Mouse (Mus musculus): Measurements from ENCODE around the gene Acap1. TPM values are rescaled to one million over a fixed set of nuclear protein-coding genes. Genes with fewer than 3 reads are reported as not detected.
"Not testable (repeated sequence)": the region's sequence is repeated elsewhere in the genome, so short reads cannot be mapped to it uniquely, and the experiment has no call there.

The Acap1 gene
- polyA plus RNA-seq, 1 experiment from 2014 or later: 6.1 TPM

- H3K4me2 ChIP-seq; H3K27me3 ChIP-seq (replicated peaks); ATAC-seq (ENCODE audit: insufficient read depth, low FRiP score, low read depth); H3K4me3 ChIP-seq (replicated peaks); H3K27ac ChIP-seq; H3K36me3 ChIP-seq; H3K9ac ChIP-seq; H3K4me1 ChIP-seq; H3K9me3 ChIP-seq: not testable (repeated sequence)
- WGBS: 73% methylated on average over 3 of the region's 3 CpGs
Observed at GRCm38 (mm10) chr11:69863729-69864128, 31.6 kb downstream of the Acap1 start.

- peaks cover 4% of the 10 kb centered on the region; the same call in 1 of the 2 replicates for H3K27me3 ChIP-seq (replicated peaks)
- peak within 1 kb of the TSS; percentile 33 for H3K4me3 ChIP-seq (replicated peaks)
- peak within 1 kb of the TSS; percentile 75 for H3K27ac ChIP-seq
- peak within 1 kb of the TSS; percentile 33 for H3K4me2 ChIP-seq
- no peaks in the 10 kb centered on the region for H3K36me3 ChIP-seq
- peak; percentile 81 for ATAC-seq (ENCODE audit: insufficient read depth, low FRiP score, low read depth)
- H3K9ac ChIP-seq: 0 out of 2 replicates have a peak within 1 kb of the TSS, but pooled peaks have one; percentile 3
- 19% methylated on average over 30 of the region's 30 CpGs for WGBS
- H3K9me3 ChIP-seq: no peaks in the 10 kb centered on the region
- peaks cover 4% of the 10 kb centered on the region for H3K4me1 ChIP-seq
Observed at GRCm38 (mm10) chr11:69858113-69858998, 37.0 kb downstream of the Acap1 start, which contains the start of gene Tnk1. Tnk1 (minus strand) TSS chr11:69858730.

- H3K9me3 ChIP-seq: no peaks in the 10 kb centered on the region
- H3K4me2 ChIP-seq: peak overlapping the region; percentile 3; the same call in 1 of the 2 replicates
- H3K9ac ChIP-seq: no peak overlapping the region
- H3K4me3 ChIP-seq (replicated peaks): no peak overlapping the region
- ATAC-seq (ENCODE audit: insufficient read depth, low FRiP score, low read depth): no peak
- WGBS: 30% methylated on average over 16 of the region's 16 CpGs
- H3K27ac ChIP-seq: no peak overlapping the region
- H3K4me1 ChIP-seq: peaks cover 7% of the 10 kb centered on the region
- H3K27me3 ChIP-seq (replicated peaks): peaks cover 4% of the 10 kb centered on the region; the same call in 1 of the 2 replicates
- peaks cover 21% of the 10 kb centered on the region for H3K36me3 ChIP-seq
Observed at GRCm38 (mm10) chr11:69855347-69855746, 40.0 kb downstream of the Acap1 start.

GRCm38 (mm10) chr11:69854680-69855079, 40.7 kb downstream of the Acap1 start:
- H3K4me2 ChIP-seq: no peak overlapping the region
- WGBS: 83% methylated on average over 10 of the region's 10 CpGs
- peaks cover 4% of the 10 kb centered on the region; the same call in 1 of the 2 replicates for H3K27me3 ChIP-seq (replicated peaks)
- peaks cover 7% of the 10 kb centered on the region for H3K4me1 ChIP-seq
- no peak overlapping the region for H3K4me3 ChIP-seq (replicated peaks)
- ATAC-seq (ENCODE audit: insufficient read depth, low FRiP score, low read depth): no peak
- peaks cover 27% of the 10 kb centered on the region for H3K36me3 ChIP-seq
- no peaks in the 10 kb centered on the region for H3K9me3 ChIP-seq
- H3K9ac ChIP-seq: no peak overlapping the region
- H3K27ac ChIP-seq: no peak overlapping the region

GRCm38 (mm10) chr11:69853994-69854393, 41.3 kb downstream of the Acap1 start:
- Histone ChIP-seq H3K4me2 (0 out of 2 replicates have a peak overlapping the region, but pooled peaks have one; percentile 4), H3K9ac (no peak overlapping the region), H3K36me3 (peaks cover 32% of the 10 kb centered on the region), H3K27me3 (replicated peaks) (peaks cover under 1% of the 10 kb centered on the region; the same call in 1 of the 2 replicates), H3K4me1 (peaks cover 9% of the 10 kb centered on the region), H3K9me3 (no peaks in the 10 kb centered on the region), H3K27ac (no peak overlapping the region), H3K4me3 (replicated peaks) (no peak overlapping the region)
- peak; percentile 82 for ATAC-seq (ENCODE audit: insufficient read depth, low FRiP score, low read depth)
- WGBS: 49% methylated on average over 7 of the region's 7 CpGs

- Histone ChIP-seq H3K27ac (no peak overlapping the region), H3K36me3 (peaks cover 44% of the 10 kb centered on the region), H3K27me3 (replicated peaks) (no peaks in the 10 kb centered on the region), H3K4me3 (replicated peaks) (no peak overlapping the region), H3K4me1 (peaks cover 22% of the 10 kb centered on the region), H3K9me3 (no peaks in the 10 kb centered on the region), H3K4me2 (no peak overlapping the region), H3K9ac (no peak overlapping the region)
- WGBS: 73% methylated on average over 8 of the region's 8 CpGs
- ATAC-seq (ENCODE audit: insufficient read depth, low FRiP score, low read depth): no peak
Observed at GRCm38 (mm10) chr11:69850754-69851153, 44.6 kb downstream of the Acap1 start.

- no peak overlapping the region for H3K4me3 ChIP-seq (replicated peaks)
- no peak for ATAC-seq (ENCODE audit: insufficient read depth, low FRiP score, low read depth)
- peaks cover 23% of the 10 kb centered on the region for H3K4me1 ChIP-seq
- WGBS: 90% methylated on average over 15 of the region's 15 CpGs
- no peaks in the 10 kb centered on the region for H3K27me3 ChIP-seq (replicated peaks)
- no peak overlapping the region for H3K9ac ChIP-seq
- peaks cover 44% of the 10 kb centered on the region for H3K36me3 ChIP-seq
- H3K9me3 ChIP-seq: no peaks in the 10 kb centered on the region
- H3K4me2 ChIP-seq: no peak overlapping the region
- no peak overlapping the region for H3K27ac ChIP-seq
Observed at GRCm38 (mm10) chr11:69849884-69850283, 45.5 kb downstream of the Acap1 start.

- Histone ChIP-seq H3K27ac (0 out of 2 replicates have a peak overlapping the region, but pooled peaks have one; percentile 3), H3K9ac (no peak overlapping the region), H3K4me3 (replicated peaks) (no peak overlapping the region), H3K4me2 (no peak overlapping the region), H3K4me1 (peaks cover 23% of the 10 kb centered on the region), H3K9me3 (no peaks in the 10 kb centered on the region), H3K36me3 (peaks cover 44% of the 10 kb centered on the region), H3K27me3 (replicated peaks) (no peaks in the 10 kb centered on the region)
- ATAC-seq (ENCODE audit: insufficient read depth, low FRiP score, low read depth): no peak
- 81% methylated on average over 9 of the region's 9 CpGs for WGBS
Observed at GRCm38 (mm10) chr11:69849128-69849527, 46.2 kb downstream of the Acap1 start.

- no peaks in the 10 kb centered on the region for H3K9me3 ChIP-seq
- no peak overlapping the region for H3K9ac ChIP-seq
- no peak overlapping the region for H3K27ac ChIP-seq
- H3K4me1 ChIP-seq: peaks cover 21% of the 10 kb centered on the region
- 95% methylated on average over 6 of the region's 6 CpGs for WGBS
- peak overlapping the region; percentile 72 for H3K4me3 ChIP-seq (replicated peaks)
- peaks cover 44% of the 10 kb centered on the region for H3K36me3 ChIP-seq
- H3K4me2 ChIP-seq: peak overlapping the region; percentile 84
- ATAC-seq (ENCODE audit: insufficient read depth, low FRiP score, low read depth): no peak
- no peaks in the 10 kb centered on the region for H3K27me3 ChIP-seq (replicated peaks)
Observed at GRCm38 (mm10) chr11:69848021-69848420, 47.3 kb downstream of the Acap1 start.

- Histone ChIP-seq H3K27me3 (replicated peaks) (no peaks in the 10 kb centered on the region), H3K4me3 (replicated peaks) (peak overlapping the region; percentile 72), H3K27ac (peak overlapping the region; percentile 93), H3K4me2 (peak overlapping the region; percentile 84), H3K4me1 (peaks cover 20% of the 10 kb centered on the region), H3K9me3 (no peaks in the 10 kb centered on the region), H3K36me3 (peaks cover 37% of the 10 kb centered on the region), H3K9ac (peak overlapping the region; percentile 59)
- peak; percentile 44 for ATAC-seq (ENCODE audit: insufficient read depth, low FRiP score, low read depth)
- WGBS: 10% methylated on average over 37 of the region's 37 CpGs
Observed at GRCm38 (mm10) chr11:69846738-69847688, 48.3 kb downstream of the Acap1 start.

GRCm38 (mm10) chr11:69846198-69846680, 49.1 kb downstream of the Acap1 start, which contains the start of gene Plscr3:
Plscr3 (plus strand) TSS chr11:69846376.
- no peaks in the 10 kb centered on the region for H3K27me3 ChIP-seq (replicated peaks)
- WGBS: under 1% methylated on average over 38 of the region's 38 CpGs
- peak; percentile 92 for ATAC-seq (ENCODE audit: insufficient read depth, low FRiP score, low read depth)
- H3K27ac ChIP-seq: peak within 1 kb of the TSS; percentile 93
- H3K4me2 ChIP-seq: peak within 1 kb of the TSS; percentile 84
- H3K36me3 ChIP-seq: peaks cover 33% of the 10 kb centered on the region
- H3K9me3 ChIP-seq: no peaks in the 10 kb centered on the region
- H3K9ac ChIP-seq: peak within 1 kb of the TSS; percentile 59
- peak within 1 kb of the TSS; percentile 72 for H3K4me3 ChIP-seq (replicated peaks)
- peaks cover 20% of the 10 kb centered on the region for H3K4me1 ChIP-seq
